Mouse (Mus musculus) MEL (cell line): ENCODE data around the gene Dkc1. TPM values are rescaled to one million over a fixed set of nuclear protein-coding genes. Genes with fewer than 3 reads are reported as not detected.

Experiments
- DNase-seq: peaks from one replicate; pipeline ENCODE4 v3.0.0; 2011; ENCODE audit warnings: low read depth, low spot score
- H3K27ac ChIP-seq: 2 replicates; pipeline ENCODE4 v1.5.1; 2012; ENCODE audit warnings: low read depth, mild to moderate bottlenecking, control low read depth, low read length, moderate library complexity; ENCODE audit not compliant: control insufficient read depth
- H3K27me3 ChIP-seq, 2 experiments: fragments of 150-350 bp in 1 of 2; sonication (generic) in 1 of 2; 2 replicates each; pipeline ENCODE4 v1.6.1; 2012; ENCODE audit warnings: low read length in 2 of 2, mild to moderate bottlenecking in 2 of 2, improper control_type of control experiment in 1 of 2, moderate library complexity in 1 of 2; ENCODE audit not compliant: insufficient read depth in 2 of 2, control insufficient read depth in 1 of 2
- H3K36me3 ChIP-seq, 2 experiments: 2 replicates each; pipeline ENCODE4 v1.6.1; 2012 to 2014; ENCODE audit warnings: low read length in 2 of 2, improper control_type of control experiment in 1 of 2, inconsistent platforms in 1 of 2, mild to moderate bottlenecking in 1 of 2; ENCODE audit not compliant: insufficient read depth in 2 of 2, control insufficient read depth in 1 of 2
- H3K4me1 ChIP-seq, 2 experiments: fragments of 150-350 bp in 1 of 2; sonication (generic) in 1 of 2; 2 replicates each; pipeline ENCODE4 v1.6.1; 2012; ENCODE audit warnings: low read length in 2 of 2, improper control_type of control experiment in 1 of 2, mild to moderate bottlenecking in 1 of 2; ENCODE audit not compliant: insufficient read depth in 2 of 2, control insufficient read depth in 1 of 2
- H3K4me3 ChIP-seq, 2 experiments: fragments of 150-350 bp in 1 of 2; sonication (generic) in 1 of 2; 2 replicates each; pipeline ENCODE4 v1.5.1; 2012; ENCODE audit warnings: low read depth in 2 of 2, low read length in 2 of 2, mild to moderate bottlenecking in 2 of 2, moderate library complexity in 2 of 2, control low read depth in 1 of 2, improper control_type of control experiment in 1 of 2; ENCODE audit not compliant: control insufficient read depth in 1 of 2, insufficient read depth in 1 of 2
- H3K79me2 ChIP-seq: 2 replicates; pipeline ENCODE4 v1.6.1; 2012; ENCODE audit warnings: mild to moderate bottlenecking, low read length, moderate library complexity; ENCODE audit not compliant: control insufficient read depth, poor library complexity, insufficient read depth
- H3K9ac ChIP-seq: 2 replicates; pipeline ENCODE4 v1.6.1; 2012; ENCODE audit warnings: low read depth, mild to moderate bottlenecking, control low read depth, low read length, moderate library complexity; ENCODE audit not compliant: control insufficient read depth, poor library complexity, severe bottlenecking
- H3K9me3 ChIP-seq: fragments of 150-350 bp; sonication (generic); replicated peaks from 2 replicates; pipeline ENCODE4 v1.6.1; 2012; ENCODE audit warnings: mild to moderate bottlenecking, low read length, improper control_type of control experiment, moderate library complexity; ENCODE audit not compliant: insufficient read depth
- CHD1 ChIP-seq: IDR thresholded peaks from 2 replicates; pipeline ENCODE4 v1.6.1; 2012; ENCODE audit warnings: low read depth, mild to moderate bottlenecking, inconsistent platforms, low read length, improper control_type of control experiment
- CHD2 ChIP-seq: IDR thresholded peaks from 2 replicates; pipeline ENCODE4 v1.6.1; 2011; ENCODE audit warnings: low read length, improper control_type of control experiment
- CTCF ChIP-seq, 3 experiments: IDR thresholded peaks in 2 of 3; conservative IDR thresholded peaks in 1 of 3; 2 replicates each; pipeline ENCODE4 v1.5.1; 2011 to 2012; ENCODE audit warnings: low read length in 3 of 3, low read depth in 2 of 3, mild to moderate bottlenecking in 2 of 3, improper control_type of control experiment in 1 of 3, inconsistent platforms in 1 of 3, mixed read lengths in 1 of 3, moderate library complexity in 1 of 3; ENCODE audit not compliant: control insufficient read depth in 1 of 3, insufficient read depth in 1 of 3, poor library complexity in 1 of 3, severe bottlenecking in 1 of 3
- E2F4 ChIP-seq: IDR thresholded peaks from 2 replicates; pipeline ENCODE4 v1.6.1; 2011; ENCODE audit warnings: low read depth, low read length, improper control_type of control experiment, borderline replicate concordance
- EP300 ChIP-seq, 2 experiments: IDR thresholded peaks; 2 replicates each; pipeline ENCODE4 v1.6.1; 2011; ENCODE audit warnings: improper control_type of control experiment in 2 of 2, low read length in 2 of 2, low read depth in 1 of 2, mild to moderate bottlenecking in 1 of 2
- GABPA ChIP-seq: IDR thresholded peaks from 2 replicates; pipeline ENCODE4 v1.6.1; 2012; ENCODE audit warnings: low read depth, mild to moderate bottlenecking, inconsistent platforms, low read length, improper control_type of control experiment, moderate library complexity
- HCFC1 ChIP-seq: IDR thresholded peaks from 2 replicates; pipeline ENCODE4 v1.6.1; 2012; ENCODE audit warnings: low read depth, mild to moderate bottlenecking, inconsistent platforms, low read length, improper control_type of control experiment, moderate library complexity
- JUND ChIP-seq: IDR thresholded peaks from 2 replicates; pipeline ENCODE4 v1.6.1; 2011; ENCODE audit warnings: low read depth, mild to moderate bottlenecking, improper control_type of control experiment, low read length
- MAX ChIP-seq: IDR thresholded peaks from 2 replicates; pipeline ENCODE4 v1.6.1; 2011; ENCODE audit warnings: low read length, improper control_type of control experiment
- MAZ ChIP-seq: IDR thresholded peaks from 2 replicates; pipeline ENCODE4 v1.6.1; 2012; ENCODE audit warnings: low read depth, mild to moderate bottlenecking, inconsistent platforms, low read length, improper control_type of control experiment
- MEF2A ChIP-seq: IDR thresholded peaks from 2 replicates; pipeline ENCODE4 v1.6.1; 2014; ENCODE audit warnings: low read depth, mild to moderate bottlenecking, inconsistent platforms, low read length, improper control_type of control experiment; ENCODE audit not compliant: poor library complexity, insufficient replicate concordance, severe bottlenecking; ENCODE audit errors: extremely low read depth
- MXI1 ChIP-seq: IDR thresholded peaks from 2 replicates; pipeline ENCODE4 v1.6.1; 2011; ENCODE audit warnings: mild to moderate bottlenecking, low read depth, low read length, improper control_type of control experiment
- MYC ChIP-seq: IDR thresholded peaks from 2 replicates; pipeline ENCODE4 v1.6.1; 2011; ENCODE audit warnings: low read depth, mild to moderate bottlenecking, low read length, improper control_type of control experiment, moderate library complexity
- POLR2AphosphoS5 ChIP-seq: IDR thresholded peaks from 2 replicates; pipeline ENCODE4 v1.6.1; 2012; ENCODE audit warnings: low read depth, borderline replicate concordance, mild to moderate bottlenecking, inconsistent platforms, low read length, moderate library complexity, mixed read lengths
- RAD21 ChIP-seq: IDR thresholded peaks from 2 replicates; pipeline ENCODE4 v1.6.1; 2011; ENCODE audit warnings: mild to moderate bottlenecking, low read depth, low read length, improper control_type of control experiment
- SIN3A ChIP-seq: IDR thresholded peaks from 2 replicates; pipeline ENCODE4 v1.6.1; 2012; ENCODE audit warnings: low read length, improper control_type of control experiment, inconsistent platforms
- TAL1 ChIP-seq: IDR thresholded peaks from 2 replicates; pipeline ENCODE4 v1.6.1; 2012; ENCODE audit warnings: mild to moderate bottlenecking, inconsistent platforms, low read length, moderate library complexity, mixed read lengths
- TBP ChIP-seq: IDR thresholded peaks from 2 replicates; pipeline ENCODE4 v1.8.0; 2011; ENCODE audit warnings: low read depth, low read length, improper control_type of control experiment
- UBTF ChIP-seq: IDR thresholded peaks from 2 replicates; pipeline ENCODE4 v1.6.1; 2012; ENCODE audit warnings: low read depth, mild to moderate bottlenecking, inconsistent platforms, low read length, improper control_type of control experiment, moderate library complexity, borderline replicate concordance; ENCODE audit not compliant: insufficient read depth
- USF2 ChIP-seq, 2 experiments: IDR thresholded peaks; 2 replicates each; pipeline ENCODE4 v1.6.1; 2011 to 2012; ENCODE audit warnings: improper control_type of control experiment in 2 of 2, low read length in 2 of 2, borderline replicate concordance in 1 of 2, inconsistent platforms in 1 of 2, low read depth in 1 of 2, mild to moderate bottlenecking in 1 of 2; ENCODE audit not compliant: insufficient read depth in 1 of 2
- ZNF384 ChIP-seq: IDR thresholded peaks from 2 replicates; pipeline ENCODE4 v1.6.1; 2012; ENCODE audit warnings: low read depth, mild to moderate bottlenecking, inconsistent platforms, low read length, improper control_type of control experiment
- polyA plus RNA-seq, 2 experiments: library from polyadenylated mRNA; stranded (reverse) in 1 of 2; unstranded in 1 of 2; fragments of >175 nt in 1 of 2; fragments of >200 nt in 1 of 2; gene quantifications; 2 replicates each; pipeline versions ENCODE4 v1.2.1 to v1.2.4; 2012; ENCODE audit warnings: low replicate concordance in 2 of 2, low read depth in 1 of 2; ENCODE audit not compliant: insufficient read length in 2 of 2, insufficient read depth in 1 of 2, missing spikeins in 1 of 2
- total RNA-seq: library from RNA; depleted of rRNA; stranded (reverse); fragments of 300-350 nt; gene quantifications from 2 replicates; pipeline ENCODE4 v1.2.3, GENCODE M21; 2012

The Dkc1 gene
- total and polyA plus RNA-seq, 3 experiments = 223 to 394 (median 252) TPM

- no peak for TF ChIP-seq GABPA
- no peak for TF ChIP-seq MXI1
- no peak for TF ChIP-seq SIN3A
- no peak for TF ChIP-seq MYC
- TF ChIP-seq UBTF = no peak
- TF ChIP-seq MAZ = no peak
- TF ChIP-seq TAL1 = no peak
- no peak for TF ChIP-seq JUND
- no peak for TF ChIP-seq USF2 (IDR thresholded peaks at IDR 0.05; ENCODE audit: borderline replicate concordance in 1 of 2, insufficient read depth in 1 of 2, low read depth in 1 of 2, low read length in 2 of 2)
- TF ChIP-seq MEF2A = no peak
- TF ChIP-seq CTCF (IDR thresholded peaks at IDR 0.05 in 2 of 3, conservative IDR thresholded peaks at IDR 0.05 in 1 of 3; ENCODE audit: control insufficient read depth in 1 of 3, insufficient read depth in 1 of 3, low read depth in 2 of 3, low read length in 3 of 3, poor library complexity in 1 of 3, severe bottlenecking in 1 of 3) = peak in 1 of 3 experiments; percentile 40; a peak in 3 of 6 replicates
- TF ChIP-seq TBP = peak; percentile 65; the same call in 1 of the 2 replicates
- TF ChIP-seq POLR2AphosphoS5 = no peak
- TF ChIP-seq CHD2 = no peak
- no peak for TF ChIP-seq CHD1
- peak; percentile 15; the same call in 1 of the 2 replicates for TF ChIP-seq RAD21
- TF ChIP-seq ZNF384 = no peak
- TF ChIP-seq, all 39 proteins: peak for 3
- H3K36me3 ChIP-seq = no peaks in the 10 kb centered on the region
Observed at GRCm38 (mm10) chrX:75085654-75086053, 10.0 kb upstream of the Dkc1 start.

GRCm38 (mm10) chrX:75096163-75096770, 613 bp downstream of the Dkc1 start:
- Histone ChIP-seq H3K36me3 (peaks cover 13 to 23% of the 10 kb centered on the region in 2 experiments), H3K27me3 (no peaks in the 10 kb centered on the region), H3K4me3 (peak overlapping the region; percentile 83 to 84), H3K27ac (peak overlapping the region; percentile 74), H3K79me2 (peaks cover 39% of the 10 kb centered on the region), H3K9me3 (no peaks in the 10 kb centered on the region), H3K4me1 (peaks cover 0 to 4% of the 10 kb centered on the region in 2 experiments; a peak in 3 of 4 replicates), H3K9ac (peak overlapping the region; percentile 92)
- peak; percentile 55 for DNase-seq
- peak; percentile 97 for TF ChIP-seq MXI1
- TF ChIP-seq E2F4 = 0 out of 2 replicates have a peak, but pooled peaks have one; percentile 13
- peak; percentile 97 for TF ChIP-seq MAX
- TF ChIP-seq CHD1 = peak; percentile 62; the same call in 1 of the 2 replicates
- no peak for TF ChIP-seq UBTF
- TF ChIP-seq SIN3A = peak; percentile 82; the same call in 1 of the 2 replicates
- TF ChIP-seq HCFC1 = no peak
- TF ChIP-seq MYC = peak; percentile 99
- no peak for TF ChIP-seq EP300 (IDR thresholded peaks at IDR 0.05; ENCODE audit: low read depth in 1 of 2, low read length in 2 of 2)

More at GRCm38 (mm10) chrX:75085654-75086053, 10.0 kb upstream of the Dkc1 start:
- H3K9ac ChIP-seq = no peak overlapping the region
- no peaks in the 10 kb centered on the region for H3K27me3 ChIP-seq
- peak; percentile 43 for DNase-seq
- H3K4me1 ChIP-seq = no peaks in the 10 kb centered on the region
- no peaks in the 10 kb centered on the region for H3K9me3 ChIP-seq
- H3K27ac ChIP-seq = no peak overlapping the region
- no peak overlapping the region for H3K4me3 ChIP-seq
- H3K79me2 ChIP-seq = no peaks in the 10 kb centered on the region
